Mouse (Mus musculus) lung, embryonic 14.5 days (tissue): ENCODE results near the gene Sec24a. TPM values are rescaled to one million over a fixed set of nuclear protein-coding genes. Genes with fewer than 3 reads are reported as not detected.
"Not testable (repeated sequence)": the region's sequence is repeated elsewhere in the genome, so short reads cannot be mapped to it uniquely, and the experiment has no call there.

ENCODE experiments used
- ATAC-seq: fragments of 200-750 bp; cut with Nextera tagmentation; 2 replicates; pipeline ENCODE4 v1.8.0; 2017; ENCODE audit warnings: mild to moderate bottlenecking, moderate TSS enrichment, moderate library complexity; ENCODE audit not compliant: insufficient read depth
- DNase-seq: peaks from one replicate; pipeline ENCODE4 v3.0.0-alpha.2; 2015
- H3K27ac ChIP-seq: fragments of 300-500 bp; sonication (generic); 2 replicates; pipeline ENCODE4 v1.5.1; 2014; ENCODE audit warnings: low read depth, mild to moderate bottlenecking, moderate library complexity
- H3K27me3 ChIP-seq: fragments of 300-500 bp; sonication (generic); 2 replicates; pipeline ENCODE4 v1.6.1; 2014; ENCODE audit warnings: low read length, control low read depth; ENCODE audit not compliant: insufficient read depth
- H3K36me3 ChIP-seq: fragments of 300-500 bp; sonication (generic); 2 replicates; pipeline ENCODE4 v1.6.1; 2014; ENCODE audit warnings: control low read depth; ENCODE audit not compliant: insufficient read depth
- H3K4me1 ChIP-seq: fragments of 300-500 bp; sonication (generic); 2 replicates; pipeline ENCODE4 v1.6.1; 2014; ENCODE audit warnings: antibody characterized with exemption, control low read depth; ENCODE audit not compliant: insufficient read depth
- H3K4me2 ChIP-seq: fragments of 300-500 bp; sonication (generic); 2 replicates; pipeline ENCODE4 v1.6.1; 2014; ENCODE audit warnings: mild to moderate bottlenecking
- H3K4me3 ChIP-seq: fragments of 300-500 bp; sonication (generic); 2 replicates; pipeline ENCODE4 v1.5.1; 2014; ENCODE audit warnings: low read depth, low read length
- H3K9ac ChIP-seq: fragments of 300-500 bp; sonication (generic); 2 replicates; pipeline ENCODE4 v1.6.1; 2014
- H3K9me3 ChIP-seq: fragments of 300-500 bp; sonication (generic); 2 replicates; pipeline ENCODE4 v1.6.1; 2016; ENCODE audit warnings: low read depth, low read length, control low read depth
- CTCF ChIP-seq: IDR thresholded peaks from 2 replicates; pipeline ENCODE4 v1.5.1; 2016; ENCODE audit warnings: antibody characterized with exemption, low read depth
- WGBS: fragments of 180-500 bp; shearing (Covaris S2); extraction: QIAGEN DNeasy Blood & Tissue Kit; methylation state at CpG from one replicate; pipeline ENCODE4 v1.1.7; 2014; 5-methylcytosine and 5-hydroxymethylcytosine counted together
- polyA plus RNA-seq: library from polyadenylated mRNA; unstranded; fragments of >200 nt; fragmentation: Nextera tagmentation; extraction: Ambion mirVana; gene quantifications from 2 replicates; pipeline ENCODE4 v1.2.1, GENCODE M21; 2014

Gene Sec24a
- polyA plus RNA-seq, 1 experiment from 2014 or later = 16.3 TPM

GRCm38 (mm10) chr11:51706451-51706850, 57.0 kb downstream of the Sec24a start:
- no peaks in the 10 kb centered on the region for H3K9me3 ChIP-seq
- no peaks in the 10 kb centered on the region for H3K4me1 ChIP-seq
- H3K36me3 ChIP-seq = peaks cover 88% of the 10 kb centered on the region
- WGBS = 96% methylated on average over 10 of the region's 10 CpGs
- H3K4me3 ChIP-seq = no peak overlapping the region
- H3K27ac ChIP-seq = no peak overlapping the region
- H3K4me2 ChIP-seq = no peak overlapping the region
- H3K9ac ChIP-seq = no peak overlapping the region
- no peak for ATAC-seq
- no peak for DNase-seq
- no peaks in the 10 kb centered on the region for H3K27me3 ChIP-seq
- no peak for TF ChIP-seq CTCF

- WGBS = 64% methylated on average over 10 of the region's 10 CpGs
- Histone ChIP-seq H3K9me3 (no peaks in the 10 kb centered on the region), H3K4me2 (no peak overlapping the region), H3K27ac (no peak overlapping the region), H3K4me3 (no peak overlapping the region), H3K9ac (no peak overlapping the region), H3K27me3 (no peaks in the 10 kb centered on the region), H3K4me1 (no peaks in the 10 kb centered on the region), H3K36me3 (peaks cover 93% of the 10 kb centered on the region)
- peak; percentile 47 for DNase-seq
- TF ChIP-seq CTCF = peak; percentile 42; the same call in 1 of the 2 replicates
- ATAC-seq = no peak
Measured at GRCm38 (mm10) chr11:51703379-51703998, 59.9 kb downstream of the Sec24a start.

GRCm38 (mm10) chr11:51702831-51703230, 60.6 kb downstream of the Sec24a start:
- no peak for DNase-seq
- WGBS = 83% methylated on average over 3 of the region's 3 CpGs
- Histone ChIP-seq H3K4me1 (no peaks in the 10 kb centered on the region), H3K9ac (no peak overlapping the region), H3K27ac (no peak overlapping the region), H3K9me3 (no peaks in the 10 kb centered on the region), H3K27me3 (no peaks in the 10 kb centered on the region), H3K4me3 (no peak overlapping the region), H3K36me3 (peaks cover 91% of the 10 kb centered on the region), H3K4me2 (no peak overlapping the region)
- TF ChIP-seq CTCF = no peak
- no peak for ATAC-seq

- no peak overlapping the region for H3K4me3 ChIP-seq
- ATAC-seq = no peak
- no peak for DNase-seq
- H3K4me2 ChIP-seq = no peak overlapping the region
- H3K36me3 ChIP-seq = peaks cover 44% of the 10 kb centered on the region
- H3K4me1 ChIP-seq = no peaks in the 10 kb centered on the region
- H3K27me3 ChIP-seq = no peaks in the 10 kb centered on the region
- no peak for TF ChIP-seq CTCF
- H3K9me3 ChIP-seq = no peaks in the 10 kb centered on the region
- 89% methylated on average over 3 of the region's 3 CpGs for WGBS
- H3K9ac ChIP-seq = no peak overlapping the region
- no peak overlapping the region for H3K27ac ChIP-seq
Measured at GRCm38 (mm10) chr11:51694984-51695383, 68.5 kb downstream of the Sec24a start.

- H3K27ac ChIP-seq, H3K9me3 ChIP-seq, H3K4me1 ChIP-seq, H3K4me3 ChIP-seq, DNase-seq, H3K36me3 ChIP-seq, H3K4me2 ChIP-seq, H3K9ac ChIP-seq, ATAC-seq, H3K27me3 ChIP-seq: not testable (repeated sequence)
- WGBS = 86% methylated on average over 1 of the region's 3 CpGs
Measured at GRCm38 (mm10) chr11:51690597-51690996, 72.8 kb downstream of the Sec24a start.

GRCm38 (mm10) chr11:51689343-51689742, 74.1 kb downstream of the Sec24a start:
- peak overlapping the region; percentile 70 for H3K4me2 ChIP-seq
- H3K36me3 ChIP-seq = peaks cover 8% of the 10 kb centered on the region; the same call in 1 of the 2 replicates
- H3K9ac ChIP-seq = peak overlapping the region; percentile 69
- H3K9me3 ChIP-seq = no peaks in the 10 kb centered on the region
- TF ChIP-seq CTCF = no peak
- DNase-seq (no peak), ATAC-seq (no peak)
- H3K4me3 ChIP-seq = peak overlapping the region; percentile 61
- H3K27me3 ChIP-seq = no peaks in the 10 kb centered on the region
- peak overlapping the region; percentile 99 for H3K27ac ChIP-seq
- peaks cover 5% of the 10 kb centered on the region for H3K4me1 ChIP-seq
- 17% methylated on average over 6 of the region's 6 CpGs for WGBS

- H3K4me2 ChIP-seq = peak within 1 kb of the TSS; percentile 70
- H3K36me3 ChIP-seq = peaks cover 8% of the 10 kb centered on the region; the same call in 1 of the 2 replicates
- WGBS = under 1% methylated on average over 60 of the region's 60 CpGs
- no peaks in the 10 kb centered on the region for H3K9me3 ChIP-seq
- no peak for TF ChIP-seq CTCF
- H3K27ac ChIP-seq = peak within 1 kb of the TSS; percentile 99
- DNase-seq (peak; percentile 100), ATAC-seq (peak; percentile 99)
- H3K9ac ChIP-seq = peak within 1 kb of the TSS; percentile 72
- peak within 1 kb of the TSS; percentile 61 for H3K4me3 ChIP-seq
- H3K4me1 ChIP-seq = peaks cover 5% of the 10 kb centered on the region
- H3K27me3 ChIP-seq = no peaks in the 10 kb centered on the region
Measured at GRCm38 (mm10) chr11:51688330-51689328, 74.8 kb downstream of the Sec24a start, which contains the start of gene 0610009B22Rik. Gene 0610009B22Rik (minus strand): TSS chr11:51688874.
